Mouse (Mus musculus) heart, postnatal 36 days (tissue): ENCODE results near the gene Mrpl17. TPM values are rescaled to one million over a fixed set of nuclear protein-coding genes. Genes with fewer than 3 reads are reported as not detected.

ENCODE experiments used
- DNase-seq, 2 experiments: peaks; one replicate each; pipeline ENCODE4 v3.0.0; 2021 to 2022
- intact Hi-C: fragments of 180-260 bp; cut with DNase I; formaldehyde crosslinking; loops from one replicate; pipeline ENCODE4 v1.15.1; 2025
- total RNA-seq, 2 experiments: library from RNA; stranded (reverse); gene quantifications; 2 replicates each; pipeline ENCODE4 v1.2.3; 2021

The Mrpl17 gene
- total RNA-seq, 2 experiments from 2014 or later: 115 to 117 TPM

DNA sequence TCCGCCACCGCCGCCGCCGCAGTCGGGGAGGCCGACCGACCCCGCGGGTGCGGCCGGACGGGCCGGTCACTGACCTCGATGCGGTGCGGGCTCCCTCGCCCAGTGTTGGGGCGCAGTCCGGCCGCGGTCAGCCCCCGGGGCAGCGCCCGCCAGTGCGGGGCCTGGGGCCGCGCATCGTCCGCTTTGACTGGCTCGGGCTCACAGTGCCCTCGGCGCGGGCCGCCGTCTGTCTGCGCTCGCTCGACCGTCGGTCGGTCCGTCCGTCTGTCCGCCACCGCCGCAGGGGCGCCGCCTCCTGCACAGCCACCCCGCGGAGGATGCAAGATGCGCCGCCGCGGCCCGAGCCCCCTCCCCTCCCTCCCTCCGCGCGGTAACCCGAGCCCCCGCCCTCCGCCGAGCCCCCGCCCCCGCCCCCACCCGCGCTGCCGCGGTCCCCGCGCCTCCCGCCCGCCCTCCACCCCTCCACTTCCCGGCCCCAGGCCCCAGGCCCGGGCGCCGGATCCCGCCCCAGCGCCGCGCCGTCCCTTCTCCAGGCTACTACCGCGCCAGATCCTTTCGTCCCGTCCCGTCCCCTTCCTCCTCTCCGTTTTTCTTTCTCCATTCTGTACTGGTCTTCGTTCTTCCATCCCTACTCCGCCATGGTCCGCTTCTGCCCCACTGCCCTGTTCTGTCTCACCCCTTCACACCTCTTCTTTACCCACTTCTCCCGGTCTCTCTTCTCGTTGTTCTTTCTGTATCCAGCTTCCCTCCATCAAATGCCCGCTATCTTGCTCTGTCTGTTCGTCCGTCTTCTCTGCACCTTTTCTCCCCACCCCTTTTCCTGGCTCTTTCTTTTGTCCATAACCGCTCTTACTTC is 23.4 kb downstream of the Mrpl17 start, which contains the start of gene Dchs1:
Gene Dchs1 (minus strand): TSS at position 370 of the 856 bp plus-strand sequence.
- intact Hi-C loops: loop anchor here (1.0 kb wide), 1 partner anchor 19 kb away; no protein-coding TSS in a partner anchor
- peak; percentile 46 to 57 for DNase-seq

DNA sequence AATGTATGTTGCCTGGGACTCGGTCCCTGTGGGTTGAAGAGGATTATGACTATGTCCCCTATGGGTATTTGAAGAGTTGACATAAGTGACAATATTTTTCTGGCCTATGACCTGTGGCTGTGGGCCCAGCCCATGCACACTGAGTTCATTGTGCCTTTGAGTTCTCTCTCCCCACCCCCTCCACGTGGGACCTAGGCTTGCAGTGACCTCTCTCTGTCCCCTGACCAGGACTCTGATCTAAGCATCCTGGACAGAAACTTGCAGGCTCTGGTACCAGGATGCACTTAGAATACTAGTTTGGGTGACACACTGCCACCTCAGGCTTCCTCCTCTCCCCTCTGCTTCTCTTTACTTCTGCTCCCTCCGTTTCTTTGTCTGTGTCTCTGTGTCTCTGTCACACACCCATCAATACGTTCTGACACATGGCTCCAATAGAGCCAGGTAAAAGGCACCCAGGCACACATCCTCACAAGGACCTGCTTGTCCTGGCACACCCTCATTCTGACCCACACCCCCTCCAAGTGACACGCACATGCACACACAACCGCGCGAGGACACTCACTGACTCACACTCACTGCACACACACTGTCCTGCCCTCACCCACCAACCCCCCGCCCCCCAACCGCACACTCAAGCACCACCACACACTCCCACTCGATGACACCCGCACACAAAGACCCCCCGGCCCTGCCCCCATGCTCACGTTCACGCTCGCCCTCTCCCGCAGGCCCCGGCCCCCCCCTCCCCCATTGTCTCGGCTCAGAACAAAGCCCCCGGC is 24.2 kb downstream of the Mrpl17 start:
- intact Hi-C loops: loop anchor here (1.0 kb wide), 1 partner anchor 18 kb away; no protein-coding TSS in a partner anchor
- no peak for DNase-seq

DNA sequence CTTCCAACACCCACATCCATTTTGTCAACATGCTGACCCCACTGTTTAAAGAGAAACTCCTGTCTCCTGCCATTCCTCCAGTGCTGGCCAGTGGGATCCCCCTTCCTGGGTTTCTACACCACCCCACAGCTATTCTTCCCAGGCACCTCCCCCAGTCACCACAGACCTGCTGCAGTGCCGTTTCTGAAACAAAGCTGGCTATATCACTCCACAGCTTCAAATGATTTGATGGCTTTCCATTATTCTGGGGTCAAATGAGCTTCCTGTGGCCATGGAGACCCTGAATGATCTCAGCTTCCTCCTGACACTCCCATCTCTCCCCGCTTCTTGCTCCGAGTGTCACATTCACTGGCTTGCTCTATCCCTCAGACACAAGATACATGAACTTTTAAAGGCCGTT is 26.3 kb downstream of the Mrpl17 start:
- intact Hi-C loops: no loop called here
- DNase-seq: no peak

DNA sequence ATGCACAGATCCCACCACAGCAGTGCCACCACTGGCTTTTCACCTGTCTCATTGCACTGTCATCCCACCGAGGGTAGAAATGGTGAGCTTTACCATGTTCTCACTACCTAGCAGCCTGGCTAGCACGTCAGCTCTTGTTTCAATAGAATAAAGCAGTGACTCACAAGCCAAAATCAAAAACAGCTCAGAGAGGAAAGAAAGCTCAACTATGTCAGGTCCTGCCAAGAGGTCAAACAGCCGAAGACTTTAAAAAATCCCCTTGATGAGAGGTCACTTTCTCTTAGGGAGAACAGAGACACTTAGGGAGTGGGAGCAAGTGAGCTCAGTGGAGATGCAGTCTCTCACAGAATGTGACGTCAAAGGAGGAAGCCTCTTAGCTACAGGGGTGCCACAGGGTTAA is 27.0 kb downstream of the Mrpl17 start:
- no peak for DNase-seq
- intact Hi-C loops: no loop called here

DNA sequence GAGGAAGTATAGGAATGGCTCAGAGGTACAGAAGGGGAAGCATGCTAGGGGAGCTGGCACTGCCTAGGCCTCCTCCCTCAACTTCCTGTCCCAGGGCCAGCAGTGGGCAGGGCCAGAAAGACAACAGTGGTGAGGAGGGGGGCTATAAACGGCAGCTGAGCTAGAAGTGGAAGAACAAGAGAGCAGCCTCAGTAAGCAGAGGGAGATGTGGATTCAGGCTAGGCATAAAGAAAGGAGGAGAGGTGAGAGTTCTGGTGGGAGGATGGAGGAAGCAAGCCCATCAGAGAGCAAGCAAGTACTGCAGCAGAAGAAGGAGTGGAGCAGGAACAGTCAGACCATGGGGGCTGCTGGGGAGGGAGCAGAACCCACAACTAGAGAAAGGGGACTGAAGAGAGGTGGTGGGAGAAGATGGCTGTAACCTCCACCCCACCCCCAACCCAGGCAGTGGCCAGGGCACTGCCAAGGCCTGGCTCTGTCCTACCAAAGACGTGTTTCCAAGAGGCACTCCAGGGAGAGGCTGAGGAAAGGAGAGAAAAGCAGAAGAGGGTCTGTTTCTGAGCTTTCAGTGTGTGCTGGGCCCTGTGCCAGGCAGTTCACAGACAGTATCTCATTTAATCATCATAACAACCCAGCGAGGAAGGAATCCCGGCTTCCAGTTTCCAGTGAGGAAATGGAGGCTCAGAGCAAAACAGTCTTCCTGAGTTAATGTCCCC is 32.2 kb downstream of the Mrpl17 start:
- peak; percentile 36 to 47 for DNase-seq
- intact Hi-C loops: loop anchor here (2.0 kb wide), 1 partner anchor 30 kb away; no protein-coding TSS in a partner anchor

DNA sequence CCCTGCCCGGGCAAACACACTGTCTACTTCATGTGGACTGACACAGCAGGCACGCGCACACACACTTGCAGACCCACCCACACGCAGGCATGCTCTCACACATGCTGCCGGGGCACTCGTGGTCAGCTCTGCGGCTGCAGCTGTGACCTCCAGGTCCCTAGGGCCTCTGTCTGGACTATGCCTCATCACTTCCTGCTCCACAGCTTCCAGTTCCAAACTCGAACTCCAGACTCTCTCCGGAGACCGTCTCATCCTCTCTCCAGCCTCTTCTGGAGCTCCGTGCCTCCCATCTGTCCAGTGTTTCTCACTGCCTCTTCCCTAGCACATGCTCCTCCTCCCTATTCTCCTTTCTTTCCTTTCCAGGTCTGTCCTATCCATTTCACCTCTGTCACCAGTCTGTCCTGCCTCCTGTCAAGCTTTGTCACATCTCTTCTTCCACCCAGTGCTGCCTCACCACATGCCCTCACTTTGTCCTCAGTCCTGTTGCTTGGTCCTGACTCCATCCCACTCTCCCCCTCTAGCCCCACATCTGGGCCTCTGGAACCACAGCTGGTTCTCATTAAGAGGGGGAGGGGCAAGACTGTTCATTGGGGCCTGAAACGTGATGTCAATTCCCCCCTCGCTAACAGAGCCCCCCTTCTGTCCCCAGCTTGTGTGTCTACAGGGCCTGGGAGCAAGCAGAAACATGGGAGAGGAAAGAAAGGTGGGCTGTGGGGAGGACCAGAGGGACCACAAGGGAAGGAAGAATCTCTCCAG is 32.9 kb downstream of the Mrpl17 start:
- DNase-seq: peak; percentile 69 to 75
- intact Hi-C loops: loop anchor here (2.0 kb wide), 1 partner anchor 31 kb away; no protein-coding TSS in a partner anchor

DNA sequence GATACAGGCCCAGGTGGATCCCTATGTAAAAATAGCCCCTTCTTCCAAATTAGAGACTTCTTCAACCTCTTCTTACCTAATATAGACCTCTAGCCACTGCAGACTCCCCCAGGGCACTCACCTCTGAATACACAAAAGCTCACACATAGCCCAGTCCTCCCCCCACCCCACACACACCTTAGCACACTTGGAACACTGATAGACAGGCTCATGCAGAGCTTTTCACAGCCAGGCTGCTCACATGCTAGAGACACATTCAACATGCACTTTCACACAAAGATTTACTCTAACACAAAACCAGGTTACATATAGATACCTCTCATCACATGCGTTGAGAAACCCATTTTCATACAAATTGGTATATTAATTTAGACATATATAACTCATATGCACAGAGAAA is 33.6 kb downstream of the Mrpl17 start:
- intact Hi-C loops: no loop called here
- no peak for DNase-seq

DNA sequence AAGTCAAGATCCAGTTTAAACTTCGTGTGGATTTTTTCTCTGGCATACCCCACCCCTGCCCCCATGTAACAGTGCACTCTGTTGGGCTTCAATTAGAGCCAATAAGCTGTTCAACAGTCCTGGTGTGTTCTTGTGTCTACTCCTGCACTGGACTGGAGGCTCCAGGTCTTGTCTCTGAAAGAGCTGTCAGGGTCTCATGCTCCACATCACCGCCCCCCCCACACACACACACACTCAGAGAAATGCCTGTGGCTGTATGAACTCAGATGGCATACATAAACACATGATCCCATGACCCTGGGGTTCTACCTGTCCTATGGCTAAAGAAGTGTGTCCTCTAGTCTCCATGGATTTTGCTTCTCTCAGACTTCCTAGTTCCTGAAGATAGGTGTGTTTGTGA is 34.9 kb downstream of the Mrpl17 start:
- intact Hi-C loops: no loop called here
- no peak for DNase-seq

DNA sequence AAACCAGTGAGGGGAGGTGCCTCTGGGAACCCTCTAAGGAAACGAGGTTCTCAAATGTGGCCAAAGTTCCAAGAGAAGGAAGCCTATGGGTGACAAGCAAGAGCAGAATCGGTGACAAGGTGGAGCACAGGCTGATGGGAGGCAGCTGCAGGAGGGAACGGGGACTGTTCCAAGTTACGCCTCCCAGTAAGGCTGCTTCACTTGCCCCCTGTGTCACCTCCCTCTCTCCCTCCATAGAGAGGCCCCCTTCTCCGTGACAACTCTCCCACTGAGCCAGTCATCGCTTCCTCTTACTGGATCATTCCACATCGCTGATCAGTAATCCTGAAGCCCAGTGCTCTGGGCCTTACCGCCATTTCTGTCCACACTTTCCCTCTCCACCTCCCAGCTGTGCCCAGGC is 36.2 kb downstream of the Mrpl17 start:
- intact Hi-C loops: no loop called here
- DNase-seq: no peak

DNA sequence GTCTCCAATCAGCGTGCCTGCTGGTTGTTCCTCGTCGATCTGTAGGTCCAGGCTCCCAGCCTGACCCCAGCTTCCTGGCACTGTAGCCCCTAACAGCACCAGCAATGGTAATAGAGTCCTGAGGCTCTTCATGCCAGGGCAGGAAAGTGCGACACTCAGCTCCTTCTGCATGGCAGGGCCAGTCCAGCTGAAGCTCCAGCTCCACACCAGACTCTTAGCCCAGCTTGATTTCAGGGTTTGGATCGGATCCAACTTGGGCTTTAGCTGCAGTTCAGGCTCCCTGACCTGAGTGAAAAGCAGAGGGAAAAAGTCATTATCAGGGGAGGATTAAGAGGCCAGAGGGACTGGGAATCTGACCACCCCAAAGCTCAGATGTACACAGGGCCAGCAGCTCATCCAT is 37.9 kb downstream of the Mrpl17 start:
- intact Hi-C loops: no loop called here
- DNase-seq: no peak

DNA sequence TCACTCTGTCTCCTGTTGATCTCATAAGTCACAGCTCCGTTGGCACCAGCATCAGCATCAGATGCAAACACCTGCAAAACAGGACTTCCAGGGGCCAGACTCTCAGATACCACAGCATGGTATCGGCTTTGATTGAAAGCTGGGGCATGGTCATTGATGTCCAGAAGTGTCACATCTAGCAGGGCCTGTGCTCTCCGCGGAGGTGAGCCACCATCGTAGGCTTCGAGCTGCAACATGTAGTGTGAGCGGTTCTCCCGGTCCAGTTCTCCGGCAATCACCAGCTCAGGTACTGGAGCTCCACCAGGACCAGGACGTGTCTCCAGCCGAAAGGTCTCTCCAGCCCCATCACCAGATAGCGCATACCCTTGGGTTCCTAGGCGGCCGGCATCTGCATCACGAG is 38.6 kb downstream of the Mrpl17 start:
- DNase-seq: no peak
- intact Hi-C loops: no loop called here

DNA sequence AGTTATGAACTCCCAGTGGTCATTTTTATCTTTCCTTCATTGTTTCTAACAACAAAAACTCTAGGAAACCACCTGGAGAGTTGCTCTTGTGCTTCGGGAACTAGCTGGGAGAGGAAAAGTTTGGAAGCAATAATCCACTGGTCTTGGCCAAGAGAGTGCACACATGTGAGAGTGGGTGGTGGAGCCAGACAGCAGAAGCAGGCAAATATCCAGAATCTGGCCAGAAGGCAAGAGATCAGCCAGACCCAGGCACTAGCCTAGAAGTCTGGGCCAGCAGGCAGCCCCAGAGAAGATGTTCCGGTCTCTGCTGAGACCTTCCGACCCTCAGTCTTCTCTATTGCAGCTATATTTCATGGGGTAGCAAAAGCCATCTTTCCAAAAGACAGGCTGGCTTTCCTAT is 40.9 kb downstream of the Mrpl17 start:
- intact Hi-C loops: no loop called here
- DNase-seq: peak; percentile 38 to 48

DNA sequence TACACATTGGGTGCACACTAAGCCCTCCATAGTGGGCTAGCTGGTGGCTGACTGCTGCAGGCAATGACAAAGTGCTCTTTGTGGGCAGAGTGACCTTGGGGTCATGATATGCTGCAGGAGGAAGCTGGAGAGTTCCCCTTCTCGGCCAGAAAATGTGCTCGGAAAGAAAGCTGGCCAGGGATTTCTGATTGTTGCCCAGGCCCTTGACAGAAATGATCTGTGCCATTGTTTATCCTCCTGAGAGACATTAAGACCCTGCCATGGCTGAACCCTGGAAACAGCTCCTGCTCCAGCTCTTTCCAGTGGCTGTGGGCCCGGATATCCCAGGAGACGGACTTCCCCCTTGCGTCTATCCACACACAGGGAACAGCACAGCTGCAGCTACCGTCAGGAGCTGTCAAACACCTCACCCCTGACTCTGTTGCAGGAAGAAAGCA is 43.2 kb downstream of the Mrpl17 start:
- DNase-seq: peak in 1 of 2 experiments; percentile 27
- intact Hi-C loops: loop anchor here (1.0 kb wide), 1 partner anchor 20 kb away; the partner anchor contains the start of gene Dchs1

DNA sequence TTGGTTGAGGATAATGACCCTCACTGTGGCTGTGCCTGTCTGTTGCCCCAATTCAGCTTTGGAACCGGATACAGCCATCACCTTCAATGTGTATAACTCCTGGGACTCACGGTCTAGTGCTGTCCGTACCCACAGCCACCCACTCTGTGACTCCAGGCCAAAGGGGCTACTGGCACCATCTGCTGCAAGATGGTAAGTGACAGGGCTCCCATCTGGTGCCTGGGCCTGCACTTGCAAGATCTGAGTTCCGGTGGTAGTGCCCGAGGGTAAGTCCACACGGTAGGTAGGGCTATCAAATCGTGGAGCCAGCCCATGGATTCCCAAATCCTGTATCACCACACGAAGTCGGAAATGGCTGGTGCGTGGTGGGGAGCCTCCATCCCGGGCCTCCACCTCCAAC is 46.6 kb downstream of the Mrpl17 start:
- intact Hi-C loops: no loop called here
- DNase-seq: no peak

DNA sequence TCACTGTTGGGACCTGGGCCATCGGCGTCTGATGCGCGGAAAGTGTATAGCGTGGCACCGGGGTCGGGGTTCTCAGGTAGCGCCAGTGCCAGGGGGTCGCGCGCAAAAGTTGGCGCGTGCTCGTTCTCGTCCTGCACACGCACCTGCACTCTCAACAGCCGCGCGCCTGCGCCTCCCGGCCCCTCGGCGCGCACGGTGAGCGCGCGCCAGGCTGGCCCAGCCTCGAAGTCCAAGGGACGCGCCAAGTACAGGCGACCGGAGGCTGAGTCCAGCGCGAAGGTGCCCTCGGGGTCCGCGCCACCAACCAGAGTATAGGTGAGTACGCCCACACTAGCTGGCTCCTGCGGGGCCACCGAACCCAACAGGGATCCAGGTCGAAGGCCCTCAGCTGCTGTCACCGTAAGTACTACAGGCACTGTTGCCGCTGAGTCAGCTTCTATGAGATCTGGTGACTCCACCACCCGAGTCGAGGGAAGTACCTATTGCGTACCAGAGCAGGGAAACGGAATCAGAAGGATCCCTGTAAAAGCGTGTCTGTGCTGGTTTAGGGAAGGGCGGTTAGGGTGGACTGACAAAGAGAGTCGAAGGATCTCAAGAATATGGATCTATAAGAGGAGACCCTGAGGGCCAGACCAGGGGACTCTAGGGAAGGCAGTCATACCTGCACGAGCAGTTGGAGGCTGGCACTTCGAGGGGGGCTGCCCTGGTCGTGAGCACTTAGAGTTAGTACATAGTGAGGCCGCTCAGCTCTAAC is 48.2 kb downstream of the Mrpl17 start:
- DNase-seq: no peak
- intact Hi-C loops: no loop called here

DNA sequence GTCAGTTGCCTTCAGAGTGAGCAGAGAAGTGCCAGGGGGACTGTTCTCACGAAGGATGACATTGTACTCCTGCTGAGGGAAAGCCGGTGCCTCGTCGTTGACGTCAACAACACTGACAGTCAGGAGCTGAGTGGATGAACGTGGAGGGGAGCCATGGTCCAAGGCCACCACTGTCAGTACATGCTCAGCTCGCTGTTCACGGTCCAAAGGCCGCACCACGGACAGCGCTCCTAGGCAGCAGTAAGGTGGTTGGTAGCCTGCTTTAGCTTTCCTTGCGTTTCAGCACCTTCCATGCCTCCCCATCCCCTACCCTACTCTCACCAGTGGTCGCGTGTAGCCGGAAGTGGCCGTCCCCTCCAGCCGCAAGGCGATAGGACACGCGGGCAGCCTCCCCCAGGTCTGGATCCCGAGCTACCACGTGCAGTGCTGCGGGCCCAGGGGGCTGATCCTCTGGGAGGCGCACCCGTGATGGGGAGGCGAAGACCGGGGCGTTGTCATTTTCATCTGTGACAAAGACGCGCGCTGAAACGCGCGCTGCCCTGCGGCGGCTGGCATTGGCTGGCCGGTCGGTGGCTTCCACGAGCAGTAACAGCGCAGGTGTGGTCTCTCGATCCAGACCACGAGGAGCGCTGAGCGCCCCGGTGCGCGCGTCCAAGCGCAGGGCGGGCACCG is 49.0 kb downstream of the Mrpl17 start:
- DNase-seq: no peak
- intact Hi-C loops: no loop called here

DNA sequence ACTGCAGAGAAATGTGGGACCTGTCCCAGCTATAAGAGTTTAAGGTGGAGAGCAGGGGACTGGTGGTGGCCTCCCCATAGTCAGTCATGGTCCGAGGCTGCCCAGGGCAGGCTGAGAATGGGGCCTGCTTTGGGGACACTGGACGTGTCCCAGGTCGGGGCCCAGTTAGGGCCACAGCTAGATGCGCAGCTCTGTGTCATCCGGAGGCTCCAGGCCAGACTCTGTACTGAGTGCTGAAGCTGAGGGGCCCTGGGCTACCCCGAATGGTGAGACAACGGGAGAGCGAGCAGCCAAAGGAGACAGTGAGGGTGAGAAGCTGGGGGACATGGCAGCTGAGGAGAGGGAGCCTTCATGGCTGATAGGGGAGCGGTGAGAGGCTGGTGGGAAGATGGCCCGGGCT is 57.6 kb downstream of the Mrpl17 start:
- intact Hi-C loops: no loop called here
- DNase-seq: no peak
